Mouse (Mus musculus): Measurements from ENCODE around the gene Cdh22.

DNA sequence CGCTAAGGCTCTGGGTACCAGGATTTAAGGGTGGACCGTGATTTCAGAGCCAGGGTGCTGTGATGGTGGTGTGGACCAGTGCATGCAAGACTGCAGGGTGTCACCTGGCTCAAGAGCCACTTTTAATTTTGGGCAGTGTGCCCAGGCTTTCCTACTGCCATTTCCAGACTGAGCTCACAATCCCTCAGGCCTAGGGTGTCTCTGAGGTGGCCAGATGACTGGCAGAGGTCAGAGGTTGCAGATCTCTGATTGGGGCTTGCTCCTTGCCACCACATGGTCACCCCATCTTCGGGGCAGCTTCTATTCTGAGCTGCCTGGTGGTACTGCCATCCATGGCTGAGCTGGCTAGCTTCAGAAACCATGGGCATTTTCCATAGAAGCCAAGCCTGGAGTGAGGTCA, 135.8 kb downstream of the Cdh22 start:
- TF ChIP-seq CTCF (IDR thresholded peaks at IDR 0.05; ENCODE audit: low read depth), result no peak
- TF ChIP-seq EP300 (IDR thresholded peaks at IDR 0.05; ENCODE audit: low read depth), result no peak
